Mouse (Mus musculus): ENCODE measurements around the gene Atg4d. TPM values are rescaled to one million over a fixed set of nuclear protein-coding genes. Genes with fewer than 3 reads are reported as not detected.

Gene Atg4d
- polyA plus RNA-seq, 1 experiment from 2014 or later: 35.5 TPM

DNA sequence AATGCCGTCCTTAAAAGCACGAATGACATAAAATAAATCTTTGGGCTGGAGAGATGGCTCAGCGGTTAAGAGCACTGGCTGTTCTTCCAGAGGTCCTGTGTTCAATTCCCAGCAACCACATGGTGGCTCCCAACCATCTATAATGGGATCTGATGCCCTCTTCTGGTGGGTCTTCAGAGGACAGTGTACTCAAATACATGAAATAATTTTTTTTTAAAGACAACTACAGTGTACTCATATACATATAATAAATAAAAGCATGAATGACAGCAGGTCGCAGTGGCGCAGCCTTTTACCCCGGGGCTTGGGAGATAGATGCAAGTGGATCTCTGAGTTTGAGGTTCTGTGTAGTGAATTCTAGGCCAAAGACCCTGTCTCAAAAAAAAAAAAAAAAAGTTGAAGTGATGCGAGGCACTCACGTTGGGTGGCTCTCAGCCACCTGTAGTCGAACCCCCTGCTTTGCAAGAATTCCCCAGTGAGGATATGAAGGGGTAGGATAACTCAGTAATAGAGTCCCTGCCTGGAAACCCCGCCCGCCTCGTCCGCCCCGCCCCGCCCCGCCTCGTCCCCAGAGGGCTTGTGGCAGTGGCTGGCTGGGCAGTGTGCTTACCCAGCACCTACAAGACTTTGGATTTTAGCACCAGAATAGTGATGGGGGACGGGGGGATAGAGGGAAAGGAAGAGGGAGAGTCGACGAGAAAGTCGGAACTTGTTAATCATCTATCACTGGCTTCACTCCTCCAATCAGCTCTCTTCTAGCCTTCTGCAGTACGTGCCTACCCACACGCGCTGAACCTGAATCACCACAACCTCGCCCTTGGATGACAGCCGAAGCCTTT, 40.3 kb upstream of the Atg4d start:
- no peaks in the 10 kb centered on the region for H3K27me3 ChIP-seq (replicated peaks; ENCODE audit: control insufficient read depth, insufficient read depth, low read length)
- DNase-seq (ENCODE audit: low spot score): peak; percentile 68
- peaks cover 8% of the 10 kb centered on the region; the same call in 1 of the 2 replicates for H3K4me1 ChIP-seq (ENCODE audit: control insufficient read depth, insufficient read depth, low read length)
- no peak overlapping the region for H3K27ac ChIP-seq (replicated peaks; ENCODE audit: low read depth, low read length)
- H3K9me3 ChIP-seq (ENCODE audit: control insufficient read depth, low read length): no peaks in the 10 kb centered on the region
- ATAC-seq (ENCODE audit: low read depth): peak; percentile 24; the same call in 1 of the 2 replicates
- peak overlapping the region; percentile 21 for H3K4me3 ChIP-seq (ENCODE audit: low read depth, low read length)
- 22% methylated on average over 26 of the region's 26 CpGs for WGBS
- H3K9ac ChIP-seq (ENCODE audit: low read depth, low read length): peak overlapping the region; percentile 34; the same call in 1 of the 2 replicates
- peak overlapping the region; percentile 44 for H3K4me2 ChIP-seq (ENCODE audit: low read depth, low read length)
- H3K36me3 ChIP-seq (ENCODE audit: control insufficient read depth, insufficient read depth, low read length): peaks cover 10% of the 10 kb centered on the region; the same call in 1 of the 2 replicates

DNA sequence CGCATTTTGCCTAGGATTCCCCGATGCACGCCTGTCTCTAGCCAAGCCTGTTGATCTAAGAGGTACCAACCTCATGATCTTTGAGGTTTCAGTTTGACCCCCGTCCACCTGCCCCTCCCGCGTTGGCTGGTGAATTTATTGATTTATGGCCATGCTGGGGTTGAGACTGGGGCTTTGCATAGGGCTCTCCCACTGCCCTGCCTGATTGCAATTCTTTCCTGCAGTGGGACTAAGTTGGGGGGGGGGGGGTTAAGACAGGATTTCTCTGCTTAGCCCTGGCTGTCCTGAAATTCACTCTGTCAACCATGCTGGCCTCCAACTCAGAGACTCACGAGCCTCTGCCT, 39.7 kb upstream of the Atg4d start:
- peaks cover 8% of the 10 kb centered on the region; the same call in 1 of the 2 replicates for H3K4me1 ChIP-seq (ENCODE audit: control insufficient read depth, insufficient read depth, low read length)
- no peak overlapping the region for H3K27ac ChIP-seq (replicated peaks; ENCODE audit: low read depth, low read length)
- no peaks in the 10 kb centered on the region for H3K9me3 ChIP-seq (ENCODE audit: control insufficient read depth, low read length)
- no peaks in the 10 kb centered on the region for H3K27me3 ChIP-seq (replicated peaks; ENCODE audit: control insufficient read depth, insufficient read depth, low read length)
- peak overlapping the region; percentile 21 for H3K4me3 ChIP-seq (ENCODE audit: low read depth, low read length)
- WGBS: 8% methylated on average over 7 of the region's 7 CpGs
- no peak for DNase-seq (ENCODE audit: low spot score)
- peaks cover 15% of the 10 kb centered on the region for H3K36me3 ChIP-seq (ENCODE audit: control insufficient read depth, insufficient read depth, low read length)
- peak overlapping the region; percentile 44 for H3K4me2 ChIP-seq (ENCODE audit: low read depth, low read length)
- no peak for ATAC-seq (ENCODE audit: low read depth)
- H3K9ac ChIP-seq (ENCODE audit: low read depth, low read length): peak overlapping the region; percentile 34; the same call in 1 of the 2 replicates

DNA sequence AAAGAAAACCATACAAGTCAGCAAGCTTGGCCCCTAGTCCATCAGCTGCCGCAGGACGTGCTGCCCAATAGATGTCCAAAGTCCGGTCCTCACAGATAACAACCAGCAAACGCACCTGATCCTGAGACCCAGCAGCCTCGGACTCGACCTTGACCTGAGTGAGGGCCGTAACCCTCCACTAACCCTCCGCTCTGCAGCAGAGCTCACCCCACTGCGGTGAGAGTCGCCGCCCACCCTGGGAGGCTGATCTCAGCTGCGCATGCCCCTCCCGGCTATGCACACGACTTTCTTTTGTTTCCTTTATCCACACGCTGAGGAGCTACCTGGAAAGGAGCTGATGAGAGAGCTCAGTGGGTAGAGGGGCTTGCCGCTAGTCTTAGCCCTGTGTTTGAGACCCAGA, 37.8 kb upstream of the Atg4d start:
- Histone ChIP-seq H3K4me2 (ENCODE audit: low read depth, low read length) (peak overlapping the region; percentile 50), H3K27me3 (replicated peaks; ENCODE audit: control insufficient read depth, insufficient read depth, low read length) (no peaks in the 10 kb centered on the region), H3K4me3 (ENCODE audit: low read depth, low read length) (peak overlapping the region; percentile 21), H3K9ac (ENCODE audit: low read depth, low read length) (peak overlapping the region; percentile 50), H3K27ac (replicated peaks; ENCODE audit: low read depth, low read length) (0 out of 2 replicates have a peak overlapping the region, but pooled peaks have one; percentile 74), H3K9me3 (ENCODE audit: control insufficient read depth, low read length) (no peaks in the 10 kb centered on the region), H3K4me1 (ENCODE audit: control insufficient read depth, insufficient read depth, low read length) (peaks cover 8% of the 10 kb centered on the region; the same call in 1 of the 2 replicates), H3K36me3 (ENCODE audit: control insufficient read depth, insufficient read depth, low read length) (peaks cover 34% of the 10 kb centered on the region)
- DNase-seq (ENCODE audit: low spot score): peak; percentile 82
- ATAC-seq (ENCODE audit: low read depth): peak; percentile 81
- 18% methylated on average over 16 of the region's 16 CpGs for WGBS

DNA sequence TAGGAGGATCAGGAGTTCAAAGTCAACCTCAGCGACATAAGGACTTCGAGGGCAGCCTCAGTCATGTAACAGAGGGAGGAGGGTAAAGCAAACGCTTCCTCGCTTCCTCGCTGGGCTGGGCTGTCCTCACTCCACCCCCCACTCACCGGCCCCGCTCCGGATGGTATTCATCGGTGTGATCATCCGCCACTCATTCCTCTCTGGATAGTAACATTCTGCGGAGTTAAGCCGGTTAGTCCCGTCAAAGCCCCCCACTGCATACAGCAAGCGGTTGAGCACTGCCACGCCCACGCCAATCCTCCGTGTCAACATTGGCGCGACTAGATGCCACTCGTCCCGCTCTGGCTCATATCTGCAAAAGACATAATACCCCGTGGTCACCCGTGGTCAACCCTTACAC, 33.5 kb upstream of the Atg4d start:
- Histone ChIP-seq H3K27ac (replicated peaks; ENCODE audit: low read depth, low read length) (no peak overlapping the region), H3K9ac (ENCODE audit: low read depth, low read length) (no peak overlapping the region), H3K4me3 (ENCODE audit: low read depth, low read length) (no peak overlapping the region), H3K4me2 (ENCODE audit: low read depth, low read length) (no peak overlapping the region), H3K36me3 (ENCODE audit: control insufficient read depth, insufficient read depth, low read length) (peaks cover 73% of the 10 kb centered on the region), H3K27me3 (replicated peaks; ENCODE audit: control insufficient read depth, insufficient read depth, low read length) (no peaks in the 10 kb centered on the region), H3K4me1 (ENCODE audit: control insufficient read depth, insufficient read depth, low read length) (peaks cover 5% of the 10 kb centered on the region; the same call in 1 of the 2 replicates), H3K9me3 (ENCODE audit: control insufficient read depth, low read length) (no peaks in the 10 kb centered on the region)
- DNase-seq (ENCODE audit: low spot score): no peak
- ATAC-seq (ENCODE audit: low read depth): no peak
- 55% methylated on average over 23 of the region's 23 CpGs for WGBS

DNA sequence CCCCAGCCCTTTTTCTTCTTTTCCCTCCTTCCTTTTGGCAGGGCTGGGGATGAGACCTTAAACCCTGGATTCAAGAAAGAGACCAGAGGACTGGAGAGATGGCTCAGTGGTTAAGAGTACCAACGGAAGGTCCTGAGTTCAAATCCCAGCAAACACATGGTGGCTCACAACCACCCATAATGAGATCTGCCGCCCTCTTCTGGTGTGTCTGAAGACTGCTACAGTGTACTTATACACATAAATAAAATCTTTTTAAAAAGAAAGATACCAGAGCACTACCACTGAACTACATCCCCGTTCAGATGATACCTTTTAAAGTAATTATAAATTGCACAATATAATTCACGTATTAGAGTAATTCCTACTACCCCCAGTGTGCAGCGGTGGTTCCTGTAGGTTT, 32.2 kb upstream of the Atg4d start:
- Histone ChIP-seq H3K27ac (replicated peaks; ENCODE audit: low read depth, low read length) (no peak overlapping the region), H3K4me1 (ENCODE audit: control insufficient read depth, insufficient read depth, low read length) (peaks cover 13% of the 10 kb centered on the region), H3K4me2 (ENCODE audit: low read depth, low read length) (no peak overlapping the region), H3K9me3 (ENCODE audit: control insufficient read depth, low read length) (no peaks in the 10 kb centered on the region), H3K4me3 (ENCODE audit: low read depth, low read length) (no peak overlapping the region), H3K27me3 (replicated peaks; ENCODE audit: control insufficient read depth, insufficient read depth, low read length) (no peaks in the 10 kb centered on the region), H3K9ac (ENCODE audit: low read depth, low read length) (no peak overlapping the region), H3K36me3 (ENCODE audit: control insufficient read depth, insufficient read depth, low read length) (peaks cover 79% of the 10 kb centered on the region)
- DNase-seq (ENCODE audit: low spot score) (no peak), ATAC-seq (ENCODE audit: low read depth) (no peak)
- 90% methylated on average over 5 of the region's 5 CpGs for WGBS

DNA sequence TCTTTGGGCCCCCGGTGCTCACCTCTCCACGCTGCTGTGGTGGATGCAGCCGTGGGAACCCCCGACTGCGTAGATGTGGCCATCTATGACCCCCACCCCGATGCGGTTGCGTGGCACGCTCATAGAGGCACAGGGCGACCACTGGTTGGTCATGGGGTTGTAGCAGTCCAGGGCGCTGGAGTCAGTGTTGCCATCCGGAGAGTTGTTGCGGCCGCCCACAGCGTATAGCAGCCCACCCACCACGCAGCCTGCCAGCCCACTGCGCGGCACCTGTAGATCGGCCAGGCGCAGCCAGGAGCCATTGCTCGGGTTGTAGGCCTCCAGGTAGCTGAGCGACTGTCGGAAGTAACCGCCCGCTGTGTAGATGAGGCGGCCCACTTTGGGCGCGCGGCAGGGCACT, 31.7 kb upstream of the Atg4d start:
- DNase-seq (ENCODE audit: low spot score) (no peak), ATAC-seq (ENCODE audit: low read depth) (no peak)
- Histone ChIP-seq H3K9me3 (ENCODE audit: control insufficient read depth, low read length) (no peaks in the 10 kb centered on the region), H3K4me3 (ENCODE audit: low read depth, low read length) (no peak overlapping the region), H3K36me3 (ENCODE audit: control insufficient read depth, insufficient read depth, low read length) (peaks cover 79% of the 10 kb centered on the region), H3K27me3 (replicated peaks; ENCODE audit: control insufficient read depth, insufficient read depth, low read length) (no peaks in the 10 kb centered on the region), H3K9ac (ENCODE audit: low read depth, low read length) (no peak overlapping the region), H3K27ac (replicated peaks; ENCODE audit: low read depth, low read length) (no peak overlapping the region), H3K4me1 (ENCODE audit: control insufficient read depth, insufficient read depth, low read length) (peaks cover 9% of the 10 kb centered on the region), H3K4me2 (ENCODE audit: low read depth, low read length) (no peak overlapping the region)
- 93% methylated on average over 18 of the region's 29 CpGs for WGBS

DNA sequence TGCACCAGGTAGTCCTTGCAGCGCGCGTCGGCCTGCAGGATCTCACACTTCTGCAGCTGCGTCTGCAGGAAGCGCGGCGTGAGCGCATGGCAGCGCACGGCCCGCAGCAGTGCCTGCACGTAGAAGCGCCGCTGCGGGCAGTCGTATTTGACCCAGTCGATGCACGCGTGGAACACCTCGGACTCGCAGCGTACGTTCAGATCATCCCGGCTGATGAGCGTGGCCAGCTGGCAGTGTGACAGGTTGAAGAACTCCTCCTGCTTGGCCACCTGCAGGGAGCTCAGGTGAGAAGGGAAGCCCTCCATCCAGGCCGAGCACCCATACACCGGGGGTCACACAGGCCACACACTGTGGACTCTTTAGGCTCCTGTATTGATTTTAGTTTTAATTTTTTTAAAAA, 31.3 kb upstream of the Atg4d start:
- Histone ChIP-seq H3K4me2 (ENCODE audit: low read depth, low read length) (no peak overlapping the region), H3K9me3 (ENCODE audit: control insufficient read depth, low read length) (no peaks in the 10 kb centered on the region), H3K27me3 (replicated peaks; ENCODE audit: control insufficient read depth, insufficient read depth, low read length) (no peaks in the 10 kb centered on the region), H3K4me1 (ENCODE audit: control insufficient read depth, insufficient read depth, low read length) (peaks cover 9% of the 10 kb centered on the region), H3K4me3 (ENCODE audit: low read depth, low read length) (no peak overlapping the region), H3K36me3 (ENCODE audit: control insufficient read depth, insufficient read depth, low read length) (peaks cover 79% of the 10 kb centered on the region), H3K27ac (replicated peaks; ENCODE audit: low read depth, low read length) (no peak overlapping the region), H3K9ac (ENCODE audit: low read depth, low read length) (no peak overlapping the region)
- no peak for ATAC-seq (ENCODE audit: low read depth)
- no peak for DNase-seq (ENCODE audit: low spot score)
- 82% methylated on average over 28 of the region's 28 CpGs for WGBS

DNA sequence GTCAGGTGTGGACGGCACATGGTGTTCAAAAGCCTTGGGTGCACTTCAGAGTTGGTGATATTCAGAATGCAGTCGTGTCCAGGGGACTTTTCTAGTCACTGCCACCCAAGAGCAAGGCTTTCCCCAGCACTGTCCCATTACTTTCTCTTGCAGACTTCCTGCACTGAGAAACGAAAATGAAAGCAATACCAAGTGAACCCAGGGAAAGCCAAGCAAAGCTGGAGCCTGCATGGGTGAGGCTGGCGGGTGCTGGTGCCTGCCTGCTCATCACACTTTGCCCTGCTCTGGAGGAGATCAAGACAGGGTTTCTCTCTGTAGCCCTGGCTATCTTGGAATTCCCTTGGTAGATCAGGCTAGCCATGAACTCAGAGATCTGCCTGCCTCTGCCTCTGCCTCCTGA, 29.8 kb upstream of the Atg4d start:
- Histone ChIP-seq H3K9me3 (ENCODE audit: control insufficient read depth, low read length) (no peaks in the 10 kb centered on the region), H3K27ac (replicated peaks; ENCODE audit: low read depth, low read length) (no peak overlapping the region), H3K36me3 (ENCODE audit: control insufficient read depth, insufficient read depth, low read length) (peaks cover 65% of the 10 kb centered on the region), H3K9ac (ENCODE audit: low read depth, low read length) (no peak overlapping the region), H3K4me2 (ENCODE audit: low read depth, low read length) (no peak overlapping the region), H3K4me1 (ENCODE audit: control insufficient read depth, insufficient read depth, low read length) (peaks cover 9% of the 10 kb centered on the region), H3K27me3 (replicated peaks; ENCODE audit: control insufficient read depth, insufficient read depth, low read length) (no peaks in the 10 kb centered on the region), H3K4me3 (ENCODE audit: low read depth, low read length) (no peak overlapping the region)
- DNase-seq (ENCODE audit: low spot score): no peak
- no peak for ATAC-seq (ENCODE audit: low read depth)
- WGBS: 90% methylated on average over 4 of the region's 4 CpGs

DNA sequence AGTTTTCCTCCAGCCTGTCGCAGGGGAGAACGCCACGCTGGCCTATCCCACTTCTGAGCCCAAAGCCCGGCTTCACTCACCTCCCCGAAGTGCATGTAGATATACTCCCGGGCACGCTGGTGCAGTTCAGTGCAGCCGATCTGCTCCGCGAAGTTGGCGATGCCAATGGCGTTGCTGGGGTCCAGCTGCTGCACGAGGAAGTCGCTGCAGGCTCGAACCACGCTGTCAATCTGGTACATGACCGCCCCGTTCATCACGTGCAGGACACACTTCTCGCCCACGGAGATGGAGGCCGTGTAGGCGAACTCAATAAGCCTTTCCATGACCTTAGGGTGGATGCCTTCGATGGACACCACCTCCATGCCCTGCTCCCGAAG, 28.1 kb upstream of the Atg4d start:
- Histone ChIP-seq H3K9ac (ENCODE audit: low read depth, low read length) (peak overlapping the region; percentile 98), H3K9me3 (ENCODE audit: control insufficient read depth, low read length) (no peaks in the 10 kb centered on the region), H3K4me1 (ENCODE audit: control insufficient read depth, insufficient read depth, low read length) (peaks cover 9% of the 10 kb centered on the region), H3K27ac (replicated peaks; ENCODE audit: low read depth, low read length) (peak overlapping the region; percentile 92; the same call in 1 of the 2 replicates), H3K4me2 (ENCODE audit: low read depth, low read length) (peak overlapping the region; percentile 64), H3K36me3 (ENCODE audit: control insufficient read depth, insufficient read depth, low read length) (peaks cover 48% of the 10 kb centered on the region), H3K27me3 (replicated peaks; ENCODE audit: control insufficient read depth, insufficient read depth, low read length) (peaks cover 4% of the 10 kb centered on the region; the same call in 1 of the 2 replicates), H3K4me3 (ENCODE audit: low read depth, low read length) (peak overlapping the region; percentile 97)
- WGBS: 81% methylated on average over 25 of the region's 25 CpGs
- DNase-seq (ENCODE audit: low spot score) (no peak), ATAC-seq (ENCODE audit: low read depth) (no peak)

Data from embryonic facial prominence, embryonic 14.5 days (tissue).